Mouse (Mus musculus) CD4-positive helper T cell, adult 2 months (primary cell): ENCODE results near the gene Ube2q2.
A peak's percentile ranks its signal among the peaks of the same experiment; 100 is the strongest.
"Not testable (repeated sequence)": the region's sequence is repeated elsewhere in the genome, so short reads cannot be mapped to it uniquely, and the experiment has no call there.

Experiments
- DNase-seq: peaks from one replicate; pipeline ENCODE4 v3.0.0-alpha.2; 2012; ENCODE audit warnings: low read depth, missing footprints, low spot score

Ube2q2 gene

DNA sequence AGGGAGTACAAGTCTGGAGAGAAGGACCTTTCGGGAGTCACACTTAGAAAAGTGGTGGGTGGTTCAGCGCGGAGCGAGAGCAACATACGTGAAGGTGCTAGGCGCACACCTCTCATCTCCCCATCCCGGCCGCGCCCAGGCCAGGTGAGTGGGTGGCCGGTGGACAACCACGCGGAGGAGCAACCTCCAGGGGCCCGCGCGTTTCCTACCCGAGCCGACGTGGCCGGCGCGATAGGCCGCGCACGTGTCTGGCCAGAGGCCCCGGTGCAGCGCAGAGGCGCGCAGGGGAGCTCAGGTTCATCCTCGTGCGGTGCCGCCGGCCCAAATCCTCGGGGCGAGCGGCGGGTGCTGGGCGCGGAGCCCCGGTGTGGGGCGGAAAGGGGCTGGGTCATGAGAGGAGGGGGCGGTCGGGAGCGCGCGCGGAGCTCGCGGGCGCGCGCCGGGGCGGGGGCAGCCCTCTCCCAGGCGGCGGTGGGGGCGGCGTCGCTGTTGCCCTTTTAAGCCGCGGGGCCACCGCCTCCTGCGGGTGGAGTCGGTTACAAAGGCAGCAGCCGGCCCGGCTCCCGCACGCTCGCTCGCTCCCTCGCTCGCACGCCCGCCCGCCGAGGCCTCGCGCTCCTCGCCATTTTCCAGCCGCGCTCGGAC lies at the start of gene Ube2q2:
Gene Ube2q2, plus strand, starts transcription at position 1 of the 645 bp plus-strand sequence.
- DNase-seq, result peak; percentile 85

DNA sequence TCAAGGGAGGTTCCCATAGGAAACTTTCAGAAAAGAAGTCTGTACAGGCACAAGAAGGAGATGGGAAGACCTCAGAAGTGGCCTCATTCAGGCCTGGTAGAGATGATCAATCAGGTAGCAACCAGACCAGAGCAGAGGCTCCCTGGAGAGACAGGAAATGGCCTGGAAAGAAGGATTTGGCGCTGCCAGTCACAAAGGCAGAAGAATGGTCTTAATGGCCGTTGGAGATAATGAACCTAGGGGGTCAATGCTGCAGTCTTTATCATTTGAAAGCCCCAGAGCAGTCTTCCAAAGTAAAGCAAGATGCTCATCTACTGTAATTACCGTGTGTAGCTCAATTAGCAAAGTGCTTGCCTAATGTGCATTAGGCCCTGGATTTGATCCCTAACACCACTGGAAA lies 47.5 kb upstream of the Ube2q2 start:
- DNase-seq, result no peak

DNA sequence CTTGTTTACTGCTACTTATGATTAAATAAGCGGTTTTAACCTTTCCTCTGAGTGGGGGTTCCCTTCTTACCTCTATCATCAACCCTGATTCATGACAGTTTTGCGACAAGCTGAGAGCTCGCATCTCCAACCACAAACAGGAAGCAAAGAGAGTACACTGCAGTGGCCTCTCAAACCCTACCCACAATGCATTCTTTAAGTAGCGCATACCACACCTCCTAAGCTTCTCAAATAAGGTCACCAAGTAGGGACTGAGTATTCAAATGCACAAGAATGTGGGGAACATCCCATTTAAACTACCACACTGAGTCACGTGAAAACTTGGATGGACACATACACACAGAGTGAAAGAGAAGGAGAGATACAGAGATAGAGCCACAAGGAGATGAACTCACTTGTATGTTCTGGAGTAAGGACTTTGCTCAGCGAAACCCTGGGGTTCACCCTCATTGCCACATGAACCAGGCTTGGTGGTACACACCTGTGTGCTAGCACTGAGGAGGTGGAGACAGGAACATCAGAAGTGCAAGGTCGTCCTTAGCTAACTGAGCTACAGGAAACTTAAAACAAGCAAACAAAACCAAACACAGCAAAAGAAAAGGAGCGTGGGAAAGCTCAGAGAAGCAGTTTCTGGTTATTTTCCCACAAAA lies 46.3 kb upstream of the Ube2q2 start:
- peak; percentile 37 for DNase-seq

DNA sequence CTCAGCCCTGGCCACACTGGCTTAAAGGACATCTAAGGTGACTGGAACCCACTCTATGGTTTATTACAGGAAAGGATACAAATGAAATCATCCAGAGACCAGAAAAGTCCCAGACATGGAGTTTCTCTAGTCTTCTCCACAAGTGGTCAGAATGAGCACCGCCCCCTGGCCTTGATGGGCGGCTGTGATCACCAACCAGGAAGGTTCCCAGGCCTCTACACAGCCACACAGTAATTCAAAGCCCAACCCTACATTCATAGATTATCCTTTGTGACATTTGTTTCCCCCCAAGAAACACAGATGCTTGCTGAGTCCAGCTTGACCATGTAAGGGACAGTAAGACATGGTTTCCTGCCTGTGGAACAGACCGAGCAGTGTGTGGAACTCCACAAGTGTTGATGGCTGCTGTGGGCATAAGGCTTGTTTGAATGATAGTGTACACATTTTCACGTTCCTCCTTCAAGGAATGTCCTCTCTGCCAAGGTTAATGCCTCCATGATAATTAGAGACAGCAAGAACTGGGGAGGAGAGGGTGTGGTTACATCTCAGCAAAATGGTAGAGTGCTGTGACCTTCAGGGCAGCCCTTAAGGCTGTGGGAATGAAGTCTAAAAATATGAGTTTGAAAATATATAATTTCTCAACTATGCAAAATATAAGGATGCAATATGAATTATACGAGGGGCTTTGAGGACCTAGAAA lies 45.6 kb upstream of the Ube2q2 start:
- DNase-seq, result no peak

DNA sequence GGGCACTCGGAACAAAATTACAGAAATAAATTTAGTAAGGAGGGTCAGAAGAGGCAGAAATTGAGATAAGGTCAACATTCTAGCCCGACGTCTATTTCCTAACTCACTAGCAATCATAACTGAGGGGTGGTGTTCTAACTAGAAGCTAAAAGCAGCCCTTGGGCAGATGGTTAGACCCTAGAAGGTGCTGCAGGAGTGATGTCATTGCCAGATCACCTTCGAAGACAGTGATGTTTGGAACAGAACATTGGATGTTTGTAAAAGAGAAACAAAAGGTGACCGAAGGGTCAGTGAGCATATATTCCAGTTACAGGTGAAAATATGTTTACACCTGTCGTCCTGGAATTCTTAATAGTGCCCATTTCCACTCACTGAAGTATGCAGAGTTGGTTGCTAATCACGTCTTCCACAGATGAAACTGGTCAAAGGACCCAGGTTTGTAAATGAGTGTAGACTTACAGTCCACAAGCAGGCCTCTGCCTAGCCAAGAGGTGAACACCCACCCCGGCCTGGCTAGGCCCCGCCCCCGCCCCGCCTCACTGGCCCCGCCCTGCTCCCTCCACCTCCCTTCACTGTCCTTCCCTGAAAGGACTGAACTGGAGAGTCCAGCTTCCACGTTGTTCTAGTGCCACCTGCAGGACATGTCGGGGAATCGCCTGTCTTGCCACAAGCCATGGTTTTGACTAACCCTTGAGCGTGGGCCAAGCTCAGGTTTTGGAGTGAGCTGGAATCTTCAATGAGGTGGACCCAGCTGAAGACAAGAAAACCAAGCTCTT lies 38.4 kb upstream of the Ube2q2 start:
- DNase-seq, result peak; percentile 78

DNA sequence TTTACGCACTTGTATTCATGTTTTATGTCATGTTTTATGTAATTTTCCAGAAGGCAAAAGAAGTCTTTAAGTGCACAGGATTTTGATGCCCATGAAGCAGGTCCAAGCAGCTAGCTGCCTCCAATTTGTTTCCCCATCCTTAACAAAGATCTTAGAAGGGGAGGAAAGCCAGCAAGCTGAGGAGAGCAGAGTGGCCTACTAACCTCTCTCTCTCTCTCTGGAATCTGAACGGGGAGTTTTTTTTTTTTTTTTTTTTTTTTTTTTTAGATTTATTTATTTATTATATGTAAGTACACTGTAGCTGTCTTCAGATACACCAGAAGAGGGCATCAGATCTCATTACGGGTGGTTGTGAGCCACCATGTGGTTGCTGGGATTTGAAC lies 37.8 kb upstream of the Ube2q2 start:
- not testable (repeated sequence) for DNase-seq

DNA sequence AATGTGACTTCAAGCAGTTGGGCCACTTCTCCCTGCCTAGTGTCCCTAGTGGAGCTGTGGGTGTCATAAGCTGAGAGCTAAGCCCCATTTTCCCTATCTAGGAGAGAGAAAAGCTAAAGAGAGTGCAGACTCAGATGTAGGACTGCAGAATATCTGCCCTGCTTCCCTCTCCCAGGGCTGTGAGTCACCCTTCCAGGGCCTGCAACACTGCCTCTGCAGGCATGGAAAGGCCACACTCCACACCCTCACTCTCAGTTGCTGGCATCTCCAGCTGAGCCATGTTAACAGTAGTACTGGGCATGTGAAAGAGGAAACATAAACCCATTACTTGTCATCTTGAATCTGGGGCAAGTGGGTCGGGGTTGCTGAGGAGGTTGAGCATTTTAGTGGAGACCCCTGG lies 33.9 kb upstream of the Ube2q2 start:
- DNase-seq, result no peak

DNA sequence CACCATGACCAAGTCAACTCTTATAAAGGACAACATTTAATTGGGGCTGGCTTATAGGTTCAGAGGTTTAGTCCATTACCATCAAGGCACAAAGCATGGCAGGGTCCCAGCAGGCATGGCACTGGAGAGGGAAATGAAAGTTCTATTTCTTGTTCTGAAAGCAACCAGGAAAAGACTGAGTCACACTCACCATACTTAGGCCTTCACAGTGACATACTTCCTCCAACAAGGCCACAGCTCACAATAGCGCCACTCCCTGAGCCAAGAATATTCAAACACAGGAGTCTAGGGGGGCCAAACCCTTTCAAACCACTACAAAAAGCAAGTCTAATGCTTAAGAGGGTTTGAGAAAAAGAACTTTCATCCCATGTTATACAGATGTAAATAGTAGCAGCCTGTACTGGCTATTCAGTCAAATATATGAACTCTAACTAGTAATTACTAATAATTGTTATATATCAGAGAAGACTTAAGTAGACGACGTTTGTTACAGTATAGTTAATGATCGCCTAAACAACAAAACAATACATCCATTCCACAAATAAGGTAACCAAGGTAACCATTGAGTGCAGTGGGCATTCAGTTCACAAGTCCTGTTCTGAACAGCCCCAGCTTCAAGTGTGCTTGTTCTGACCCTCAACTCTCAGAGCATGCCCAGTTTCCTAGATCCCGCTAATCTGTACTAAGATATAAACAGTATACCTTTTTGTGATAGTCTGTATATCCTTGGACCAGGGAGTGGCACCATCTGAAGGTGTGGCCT lies 31.2 kb upstream of the Ube2q2 start:
- DNase-seq, result no peak

DNA sequence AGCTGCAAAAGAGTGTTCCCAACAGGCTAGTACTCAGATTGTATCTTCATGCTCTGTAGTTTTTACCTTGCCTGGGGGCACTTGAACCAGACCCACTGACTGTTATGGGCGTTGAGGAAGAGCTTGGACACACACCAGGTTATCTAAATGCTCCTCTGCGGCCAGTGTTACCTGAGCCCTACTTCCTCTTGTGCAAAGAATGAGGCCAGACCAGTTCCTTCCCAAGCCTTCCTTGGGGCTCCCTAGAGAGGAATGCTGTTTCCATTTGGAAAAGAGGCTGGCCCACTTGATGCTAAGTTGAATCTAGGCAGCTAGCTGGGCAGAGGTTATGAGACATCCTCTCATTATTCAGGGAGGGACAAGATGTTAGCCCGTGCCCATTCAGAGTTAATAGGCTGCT lies 26.1 kb upstream of the Ube2q2 start:
- no peak for DNase-seq

DNA sequence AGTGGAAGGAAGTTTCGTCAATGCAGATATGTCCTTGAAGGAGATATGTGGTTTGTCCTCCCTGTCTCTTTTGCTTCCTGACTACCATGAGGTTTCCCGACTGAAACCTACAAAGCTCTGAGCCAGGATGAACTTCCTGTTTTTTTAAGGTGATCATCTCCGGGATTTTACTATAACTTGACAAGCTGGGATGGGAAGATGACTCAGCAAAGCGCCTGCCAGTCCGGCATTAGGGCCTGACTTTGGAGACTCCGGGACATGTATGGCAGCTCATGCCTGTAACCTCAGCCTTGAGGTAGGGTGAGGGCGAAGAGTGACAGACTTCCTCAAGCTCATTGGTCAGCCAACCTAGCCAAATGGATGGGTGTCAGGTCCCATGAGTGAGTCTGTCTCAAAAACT lies 22.9 kb upstream of the Ube2q2 start:
- DNase-seq, result no peak

DNA sequence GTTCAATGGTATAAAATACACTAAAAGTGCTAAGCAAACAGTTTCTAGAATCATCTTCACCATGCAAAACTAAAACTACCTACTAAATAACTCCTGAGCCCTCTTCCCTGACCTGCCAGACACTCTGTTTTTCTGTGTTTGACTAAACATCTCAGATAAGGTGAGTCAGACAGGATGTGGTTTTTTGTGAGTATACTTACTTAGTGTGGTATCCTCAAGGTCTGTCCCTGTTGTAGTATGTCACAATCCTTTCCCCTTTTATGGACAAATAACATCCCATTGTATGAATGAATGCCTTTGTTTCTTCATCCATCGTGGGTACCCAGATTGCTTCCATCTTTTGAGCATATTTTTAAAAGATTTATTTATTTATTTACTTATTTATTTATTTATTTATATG lies 22.4 kb upstream of the Ube2q2 start:
- peak; percentile 72 for DNase-seq

DNA sequence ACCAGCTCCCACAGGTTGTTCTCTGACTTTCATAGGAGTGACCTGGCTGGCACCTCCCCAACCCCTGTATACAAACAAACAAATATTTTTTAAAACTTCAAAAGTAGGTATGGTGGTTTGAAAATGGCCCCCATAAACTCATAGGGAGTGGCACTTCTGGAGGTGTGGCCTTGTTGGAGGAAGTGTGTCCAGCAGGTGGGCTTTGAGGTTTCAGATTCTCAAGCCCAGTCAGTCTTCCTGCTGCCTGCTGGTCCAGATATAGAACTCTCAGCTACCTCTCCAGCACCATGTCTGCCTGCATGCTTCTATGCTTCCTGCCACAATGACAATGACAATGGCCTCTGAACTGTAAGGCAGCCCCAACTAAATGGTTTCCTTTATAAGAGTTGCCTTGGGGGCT lies 16.8 kb upstream of the Ube2q2 start:
- no peak for DNase-seq

DNA sequence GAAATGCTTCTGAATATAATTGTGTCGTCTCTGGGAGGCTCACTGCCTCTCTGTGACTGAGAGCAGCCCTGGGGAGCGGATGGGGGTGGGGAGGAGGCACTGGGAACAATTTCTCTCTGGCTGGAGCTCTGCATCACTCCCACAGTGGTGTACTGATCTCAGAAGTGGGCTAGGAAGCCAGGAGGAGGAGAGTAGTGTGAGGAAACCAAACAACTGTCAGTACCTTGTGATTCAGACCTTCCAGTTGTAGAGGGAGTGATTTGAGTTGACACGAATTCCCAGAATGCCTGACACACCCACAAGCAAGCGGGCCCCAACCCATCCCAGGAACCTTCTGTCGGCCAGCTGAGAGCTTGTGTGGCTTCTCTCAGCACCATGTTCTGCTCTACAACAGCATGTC lies 12.1 kb upstream of the Ube2q2 start:
- no peak for DNase-seq

DNA sequence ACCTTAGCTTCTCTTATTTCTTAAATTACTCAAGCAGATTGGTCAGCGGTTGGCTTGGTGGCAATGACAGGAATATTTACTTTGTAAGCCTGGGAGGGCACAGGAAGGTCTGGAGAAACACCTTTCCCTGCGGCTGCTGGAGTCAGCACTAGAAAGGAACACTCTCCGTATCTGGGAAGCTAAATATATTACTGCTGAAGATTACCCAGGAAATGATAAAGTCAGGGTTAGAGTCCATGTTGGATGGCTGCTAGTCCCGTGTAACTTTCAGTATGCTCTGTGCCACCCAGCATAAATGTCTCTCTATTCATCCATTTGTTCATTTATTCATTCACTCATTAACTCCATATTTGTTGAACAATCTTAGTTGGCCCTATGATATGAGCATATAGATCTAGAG lies 11.5 kb upstream of the Ube2q2 start:
- no peak for DNase-seq

DNA sequence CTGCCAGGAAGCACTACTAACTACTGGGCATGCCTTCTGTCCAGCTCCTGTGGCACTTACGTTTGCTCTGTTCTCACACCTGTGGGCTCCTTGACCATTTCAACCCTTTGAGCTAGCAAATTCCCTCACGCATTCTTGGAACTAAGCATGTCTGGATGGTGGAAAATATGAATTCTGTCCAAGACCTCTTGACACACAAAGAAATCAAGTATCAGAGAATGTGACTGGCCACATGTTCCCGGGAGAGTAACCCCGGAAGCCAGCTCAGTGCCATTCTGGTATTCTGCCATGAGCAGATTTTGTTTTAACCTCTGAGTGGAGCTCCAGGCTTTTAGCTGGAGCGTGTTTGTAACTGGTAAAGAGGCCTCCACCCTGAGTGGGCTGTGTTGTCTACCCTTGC lies 8.7 kb upstream of the Ube2q2 start:
- DNase-seq, result no peak

DNA sequence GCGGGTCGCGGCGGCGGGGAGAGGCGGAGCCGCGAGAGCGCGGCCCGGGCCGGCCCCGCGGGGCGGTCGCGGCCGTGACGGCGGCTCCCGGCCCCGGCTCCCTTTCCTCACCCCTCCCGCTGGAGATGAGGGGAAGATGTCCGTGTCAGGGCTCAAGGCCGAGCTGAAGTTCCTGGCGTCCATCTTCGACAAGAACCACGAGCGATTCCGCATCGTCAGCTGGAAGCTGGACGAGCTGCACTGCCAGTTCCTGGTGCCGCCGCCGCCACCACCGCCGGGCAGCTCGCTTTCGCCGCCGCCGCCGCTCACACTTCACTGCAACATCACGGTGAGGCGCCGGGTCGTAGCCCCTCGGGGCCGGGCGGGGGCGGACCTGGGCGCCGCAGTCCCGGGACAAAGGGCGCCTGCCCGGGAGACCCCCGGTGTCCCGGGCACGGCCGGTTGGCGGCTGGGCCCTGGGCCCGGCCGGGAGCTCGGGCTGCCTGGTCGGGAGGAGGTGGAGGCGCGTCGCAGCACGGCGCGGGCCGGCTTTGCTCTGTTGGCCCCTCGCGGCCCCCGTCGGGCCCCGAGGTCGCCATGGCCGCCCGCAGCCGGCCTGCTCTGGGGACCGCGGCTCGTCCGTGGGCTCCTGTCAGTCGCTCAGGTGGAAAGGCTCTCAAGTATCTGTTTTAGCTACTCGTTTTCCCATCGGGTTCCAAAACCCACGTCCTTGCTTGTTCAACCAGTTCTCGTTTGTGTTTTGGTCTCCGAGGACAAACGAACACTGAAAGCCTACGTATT lies 1.0 kb downstream of the Ube2q2 start:
- DNase-seq, result peak; percentile 65

DNA sequence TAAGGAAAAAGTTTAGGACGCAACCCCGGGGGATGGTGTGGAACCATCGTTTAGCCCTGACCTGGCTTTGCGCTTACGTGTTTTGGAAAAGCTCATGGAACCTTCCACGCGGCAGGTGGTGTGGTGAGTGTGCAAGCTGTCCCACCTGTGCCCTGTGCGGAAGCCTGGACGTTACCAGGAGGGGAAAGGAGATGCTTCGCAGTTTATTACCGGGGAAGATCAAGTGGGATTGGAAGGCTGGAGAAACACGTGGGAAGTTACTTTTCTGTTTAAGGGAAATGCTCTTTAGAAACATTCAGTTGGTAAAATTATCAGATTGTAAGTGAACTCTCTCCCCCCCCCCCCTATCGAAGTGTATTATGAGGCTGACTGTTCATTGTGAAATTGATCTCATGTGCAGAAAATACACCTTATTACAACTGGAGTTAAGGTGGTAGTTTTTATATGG lies 1.6 kb downstream of the Ube2q2 start:
- no peak for DNase-seq

DNA sequence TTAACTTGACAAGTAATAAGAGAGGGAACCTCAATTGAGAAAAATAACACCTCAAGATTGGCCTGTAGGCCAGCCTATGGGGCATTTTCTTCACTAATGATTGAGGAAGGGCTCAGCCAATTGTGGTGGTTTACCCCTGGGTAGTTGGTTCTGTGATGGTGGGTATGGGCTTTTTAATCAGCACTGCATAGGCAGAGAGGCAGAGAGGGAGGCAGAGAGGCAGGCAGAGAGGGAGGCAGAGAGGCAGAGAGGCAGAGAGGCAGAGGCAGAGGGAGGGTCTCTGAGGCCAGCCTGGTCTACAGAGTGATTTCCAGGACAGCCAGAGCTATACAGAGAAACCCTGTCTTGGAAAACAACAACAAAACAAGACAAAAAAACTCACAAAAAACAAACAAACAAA lies 2.4 kb downstream of the Ube2q2 start:
- DNase-seq, result no peak

DNA sequence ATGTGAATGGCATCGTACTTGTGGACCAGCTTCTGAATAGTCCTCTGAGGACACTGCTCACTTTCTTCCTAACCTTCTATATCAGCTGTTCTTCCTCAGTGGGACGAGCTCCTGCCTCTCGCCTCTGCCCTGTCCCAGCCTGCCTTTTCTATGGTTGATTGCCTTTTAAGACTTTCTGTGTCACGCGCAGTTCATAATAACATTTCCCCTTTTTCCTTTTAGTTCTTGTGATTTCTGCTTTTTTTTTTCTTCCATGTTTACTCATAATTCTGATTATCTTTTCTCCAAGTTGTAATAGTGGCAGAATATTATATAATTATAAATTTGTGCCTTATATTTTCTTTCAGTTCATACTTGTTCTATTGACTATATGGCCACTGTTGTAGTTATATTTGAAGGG lies 4.3 kb downstream of the Ube2q2 start:
- no peak for DNase-seq

DNA sequence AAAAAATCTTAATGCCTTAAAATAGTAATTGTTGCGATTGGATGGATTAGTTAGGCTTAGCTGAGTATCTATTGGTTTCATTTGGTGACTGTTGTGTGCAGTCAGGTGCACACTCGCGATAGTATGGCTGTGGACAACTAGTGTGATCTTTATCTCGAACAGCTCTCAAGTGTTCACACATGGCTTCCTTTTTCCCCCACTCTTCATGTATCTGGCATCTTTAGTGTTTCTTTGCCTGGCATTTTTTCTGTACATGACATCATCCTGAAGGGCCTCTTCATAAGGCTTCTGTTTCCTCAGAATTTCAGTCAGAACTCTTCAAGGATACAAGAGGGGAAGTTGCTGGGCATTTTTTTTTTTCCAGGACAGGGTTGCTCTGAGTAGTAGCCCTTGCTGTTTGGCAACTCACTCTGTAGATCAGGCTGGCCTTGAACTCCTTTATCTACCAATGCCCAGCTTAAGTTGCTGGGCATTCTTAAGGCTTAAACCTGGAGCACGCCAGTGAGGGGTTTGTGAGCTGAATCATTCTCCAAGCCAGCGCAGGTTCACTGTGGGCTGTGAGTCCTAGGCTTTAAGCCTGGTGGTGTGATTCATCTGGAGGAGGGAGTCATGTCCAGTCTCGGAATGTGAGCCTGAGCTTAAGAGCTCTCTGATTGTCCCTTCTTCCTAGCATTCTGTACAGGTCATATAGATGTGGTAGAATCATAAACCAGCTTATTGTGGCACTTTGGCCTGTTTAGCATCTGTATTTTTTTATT lies 22.2 kb downstream of the Ube2q2 start:
- DNase-seq, result no peak
